Mouse (Mus musculus): ENCODE data around the gene Adam12.

Adam12 gene

DNA sequence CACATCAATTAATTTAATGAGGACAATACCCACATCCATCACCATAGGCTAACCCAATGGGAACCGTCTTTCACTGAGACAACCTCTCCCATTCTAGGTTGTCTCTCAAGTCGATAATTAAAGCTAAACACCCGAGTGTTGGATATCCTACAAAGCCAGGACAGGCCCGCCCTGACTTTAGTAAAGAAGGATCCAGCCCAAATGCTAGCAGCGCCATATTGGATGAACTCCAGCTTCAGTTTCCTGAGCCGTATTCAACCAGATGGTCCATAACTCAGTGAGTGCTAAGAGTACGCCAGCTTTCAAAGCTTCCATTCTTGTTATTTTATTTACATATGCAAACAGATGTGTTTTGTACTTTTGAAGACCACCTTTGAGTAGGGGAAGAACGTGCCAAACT lies 81.6 kb downstream of the Adam12 start:
- DNase-seq (ENCODE audit: low read depth, low spot score) = no peak

DNA sequence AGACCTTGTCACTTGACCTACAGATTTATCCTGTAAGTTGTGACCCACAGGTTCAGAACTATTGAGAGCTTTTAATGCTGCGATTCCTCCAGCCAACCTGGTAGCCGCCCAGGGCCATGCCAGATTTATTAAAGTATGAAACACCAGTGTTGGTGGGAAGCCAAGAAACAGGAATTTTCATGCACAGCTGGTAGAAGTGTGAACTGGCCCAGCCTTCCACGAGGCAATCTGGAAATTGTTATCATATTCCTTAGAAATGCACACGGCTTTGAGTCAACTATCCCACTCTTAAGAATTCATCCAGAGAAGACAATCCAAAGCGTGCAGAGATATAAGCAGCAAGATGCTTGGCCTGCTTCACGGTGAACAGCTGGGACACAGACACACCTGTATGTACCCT lies 82.6 kb downstream of the Adam12 start:
- no peak for DNase-seq (ENCODE audit: low read depth, low spot score)

DNA sequence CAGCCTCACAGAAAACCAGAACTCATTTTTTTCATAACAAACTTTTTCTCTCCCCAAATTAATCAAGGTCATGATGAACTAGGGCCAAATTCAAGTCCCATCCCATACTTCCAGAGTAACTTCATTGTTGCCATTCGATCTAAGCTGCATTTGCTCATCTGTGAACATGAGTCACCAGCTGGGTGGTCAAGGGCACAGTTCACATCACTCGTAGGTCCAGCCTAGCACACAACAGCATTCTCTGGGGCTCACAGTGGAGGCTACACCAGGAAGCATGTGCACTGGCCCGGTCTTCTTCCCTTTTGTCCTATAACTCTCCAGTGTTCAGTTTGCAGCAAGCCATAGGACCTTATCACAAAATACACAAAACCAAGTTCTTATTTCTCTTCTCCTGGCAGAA lies 84.4 kb downstream of the Adam12 start:
- DNase-seq (ENCODE audit: low read depth, low spot score) = no peak

DNA sequence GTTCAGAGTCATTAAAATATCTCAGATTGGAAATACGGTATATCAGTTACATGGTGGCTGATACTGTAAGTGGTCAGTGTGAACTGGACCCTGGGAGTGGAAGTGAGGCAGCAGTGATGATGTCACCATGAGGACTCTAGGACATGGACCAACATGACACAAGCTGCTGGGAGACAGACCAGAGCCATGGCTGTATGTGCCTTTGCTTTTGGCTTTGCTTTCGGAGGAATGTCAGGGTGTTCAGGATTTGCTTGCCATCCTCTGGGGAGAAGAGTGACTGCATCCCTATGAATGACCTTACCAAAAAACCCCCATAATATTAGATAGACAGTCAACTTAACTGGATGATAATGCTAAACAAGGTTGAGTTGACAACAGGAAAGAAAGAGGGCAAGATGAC lies 85.1 kb downstream of the Adam12 start:
- no peak for DNase-seq (ENCODE audit: low read depth, low spot score)

DNA sequence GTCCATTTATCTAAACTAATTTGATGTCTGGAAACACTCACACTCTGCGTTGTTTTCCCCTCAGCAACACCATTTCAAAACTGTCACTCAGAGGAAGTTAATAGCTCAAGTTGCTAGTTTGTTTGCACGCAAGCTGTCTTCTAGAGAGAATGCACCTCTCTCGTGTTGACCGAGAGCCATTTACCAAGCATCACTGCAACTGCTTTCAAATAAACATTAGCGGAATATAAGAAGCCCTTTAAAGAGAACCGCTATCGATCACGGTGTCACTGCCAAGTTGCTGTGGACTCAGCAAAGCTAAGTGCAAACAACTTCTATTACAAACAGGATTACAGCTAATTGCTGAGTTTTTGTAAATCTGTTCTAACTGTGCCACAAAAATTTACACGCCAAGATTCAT lies 87.8 kb downstream of the Adam12 start:
- no peak for DNase-seq (ENCODE audit: low read depth, low spot score)

DNA sequence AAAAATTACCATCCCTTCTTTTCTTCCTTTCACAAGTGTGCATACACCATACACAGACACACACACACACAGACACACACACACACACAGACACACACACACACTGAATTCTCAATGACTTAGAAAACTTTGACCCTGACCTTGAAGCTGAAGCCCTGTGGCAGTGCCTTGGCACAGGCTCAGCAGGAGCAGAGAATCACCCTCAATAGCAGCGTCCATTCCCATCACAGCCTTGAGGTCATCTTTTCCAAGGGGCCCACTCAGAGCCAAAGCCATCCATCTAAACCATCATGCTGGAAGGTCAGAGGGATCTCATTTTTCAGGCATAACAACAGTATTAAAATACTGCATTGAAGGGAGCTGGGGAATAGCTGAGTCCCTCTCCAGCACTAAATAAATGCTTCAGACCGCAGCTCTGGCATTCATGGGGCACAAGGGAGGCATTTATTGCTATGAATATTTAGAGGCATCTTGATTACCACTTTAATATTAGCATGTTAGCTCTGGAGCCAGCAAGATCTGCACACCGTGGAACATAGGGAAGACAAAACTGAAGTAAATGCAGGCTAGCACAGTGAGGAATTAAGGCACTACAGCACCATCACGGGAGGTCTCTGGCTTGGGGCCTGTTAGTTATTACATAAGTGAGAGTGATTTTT lies 92.5 kb downstream of the Adam12 start:
- DNase-seq (ENCODE audit: low read depth, low spot score) = no peak

DNA sequence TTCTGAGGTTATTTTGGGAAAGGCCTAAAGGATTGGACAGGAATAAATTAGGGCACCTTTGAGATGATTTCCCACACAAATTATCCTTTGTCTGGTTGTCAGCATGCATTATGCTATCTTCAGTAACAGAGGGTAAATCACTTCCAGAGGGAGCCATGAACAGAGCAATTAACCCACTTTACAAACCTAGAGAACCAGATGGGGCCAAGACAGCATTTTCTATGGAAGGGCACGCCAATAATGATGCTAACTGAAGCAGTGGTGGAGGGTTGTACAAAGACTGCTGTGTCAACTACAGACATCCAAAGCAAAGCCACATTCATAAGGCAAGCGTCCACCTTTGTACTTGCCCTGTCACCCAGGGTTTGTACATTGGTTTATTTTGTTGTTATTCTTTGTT lies 99.6 kb downstream of the Adam12 start:
- DNase-seq (ENCODE audit: low read depth, low spot score) = no peak

DNA sequence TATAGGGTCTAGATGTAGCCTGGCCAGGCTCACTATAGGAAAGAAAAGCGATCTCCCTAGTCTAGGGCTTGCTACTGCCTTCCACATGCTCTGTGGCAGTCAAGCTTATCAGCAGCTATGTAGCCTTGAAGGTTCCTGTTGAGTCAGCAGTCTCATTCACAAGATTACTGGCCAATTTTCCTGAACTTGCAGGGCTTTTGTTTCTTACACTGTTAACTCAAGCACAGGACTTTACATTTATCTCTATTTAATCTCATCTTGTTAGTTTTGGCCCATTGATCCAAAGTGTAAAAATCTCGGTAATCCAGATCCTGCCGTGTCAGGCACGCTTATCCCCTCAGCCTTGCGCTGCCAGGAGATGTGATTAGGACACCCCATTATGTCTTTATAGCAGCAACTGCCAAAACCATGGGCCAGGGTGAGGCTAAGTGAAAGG lies 103.8 kb downstream of the Adam12 start:
- DNase-seq (ENCODE audit: low read depth, low spot score) = no peak

DNA sequence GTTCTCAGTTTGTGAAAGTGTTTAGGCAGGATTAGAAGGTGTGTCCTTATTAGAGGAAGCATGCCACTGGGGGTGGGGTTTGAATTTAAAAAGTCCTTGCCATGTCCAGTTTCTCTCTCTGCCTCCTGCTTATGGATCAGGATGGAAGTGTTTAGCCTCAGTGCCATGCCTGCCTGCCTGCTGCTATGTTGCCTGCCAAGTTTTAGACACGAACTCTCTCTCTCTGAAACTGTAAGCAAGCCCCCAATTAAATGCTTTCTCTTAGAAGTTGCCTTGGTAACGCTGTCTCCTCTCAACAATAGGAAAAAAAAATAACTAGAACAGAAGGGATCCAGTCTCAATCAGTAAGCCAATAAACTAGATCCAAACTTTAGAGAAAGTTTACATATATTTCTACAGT lies 110.5 kb downstream of the Adam12 start:
- DNase-seq (ENCODE audit: low read depth, low spot score) = no peak

DNA sequence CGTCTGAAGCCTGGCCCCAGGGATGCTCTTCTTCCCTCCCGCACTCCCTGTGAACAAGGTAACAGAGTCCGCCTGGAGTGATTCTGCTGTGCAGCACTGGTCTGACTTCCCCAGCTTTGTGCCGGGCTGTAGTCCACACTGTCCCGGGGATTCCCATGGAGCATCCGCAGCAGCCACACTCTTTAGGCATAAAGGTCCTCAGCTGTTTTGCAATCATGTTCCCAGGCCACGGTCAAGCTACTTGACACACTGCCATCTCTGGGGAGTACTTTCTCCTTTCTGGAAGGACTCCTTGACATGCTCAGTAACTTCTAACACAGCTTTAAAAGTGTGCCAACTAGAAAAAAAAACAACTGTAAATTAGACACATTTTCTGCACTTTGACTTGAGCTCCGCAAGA lies 116.5 kb downstream of the Adam12 start:
- DNase-seq (ENCODE audit: low read depth, low spot score) = no peak

DNA sequence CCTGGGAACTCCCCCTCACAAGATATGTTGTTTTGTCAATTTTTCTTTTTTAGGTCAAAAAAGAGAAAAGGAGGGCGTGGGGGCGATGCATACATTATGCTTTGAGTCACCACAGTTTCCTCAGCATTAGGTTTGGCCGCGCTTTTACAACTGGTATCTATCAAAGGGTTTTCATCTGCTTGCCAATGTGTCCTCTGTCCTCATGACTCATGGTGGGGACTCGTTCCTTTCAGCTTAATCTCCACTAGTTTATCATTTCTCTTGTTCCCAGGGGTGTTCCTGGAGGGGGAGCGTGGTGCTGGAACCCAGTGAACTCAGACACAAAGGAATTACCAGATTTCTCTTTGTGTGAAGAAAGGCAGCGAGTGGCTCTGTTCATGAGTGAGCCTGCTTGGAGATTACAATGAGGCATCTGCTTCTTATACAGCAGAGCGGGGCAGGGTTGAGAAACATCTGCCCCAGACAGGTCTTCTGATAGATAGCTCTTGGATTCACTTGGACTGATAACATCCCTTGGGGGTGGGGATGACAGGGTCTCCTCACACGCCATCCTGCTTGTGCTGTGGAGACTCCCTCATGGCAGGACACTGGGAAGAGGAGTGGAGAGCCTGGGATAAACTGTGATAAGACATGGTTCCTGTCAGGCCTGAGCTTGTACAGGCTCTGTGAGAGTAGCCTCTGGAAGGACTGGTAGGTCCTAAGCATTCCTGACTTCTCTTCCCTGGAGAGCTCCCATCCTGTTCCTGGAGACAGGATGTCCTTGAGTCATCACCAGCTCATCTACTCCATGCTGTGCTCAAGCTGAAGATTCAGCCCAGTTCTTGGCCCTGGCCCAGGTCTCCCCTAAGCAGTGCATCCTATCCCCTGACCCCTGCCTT lies 117.4 kb downstream of the Adam12 start:
- DNase-seq (ENCODE audit: low read depth, low spot score) = no peak

DNA sequence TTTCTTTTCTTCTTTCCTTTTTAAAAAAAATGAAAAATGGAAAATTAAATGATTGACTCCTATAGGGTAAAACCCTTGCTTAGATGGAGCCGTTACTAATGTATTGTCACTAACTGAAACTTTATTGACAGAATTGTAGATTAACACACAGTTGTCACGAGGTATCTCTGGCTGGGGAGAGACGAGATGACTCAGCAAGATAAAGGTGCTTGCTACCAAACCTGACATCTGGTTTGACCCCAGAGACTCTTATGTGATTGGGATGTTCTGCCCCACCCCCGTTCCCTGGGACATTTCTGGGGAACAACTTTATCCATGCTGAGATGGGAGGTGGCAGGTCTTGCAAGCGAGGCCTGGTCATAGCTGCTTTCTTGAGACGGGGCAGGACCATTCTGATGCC lies 118.1 kb downstream of the Adam12 start:
- no peak for DNase-seq (ENCODE audit: low read depth, low spot score)

DNA sequence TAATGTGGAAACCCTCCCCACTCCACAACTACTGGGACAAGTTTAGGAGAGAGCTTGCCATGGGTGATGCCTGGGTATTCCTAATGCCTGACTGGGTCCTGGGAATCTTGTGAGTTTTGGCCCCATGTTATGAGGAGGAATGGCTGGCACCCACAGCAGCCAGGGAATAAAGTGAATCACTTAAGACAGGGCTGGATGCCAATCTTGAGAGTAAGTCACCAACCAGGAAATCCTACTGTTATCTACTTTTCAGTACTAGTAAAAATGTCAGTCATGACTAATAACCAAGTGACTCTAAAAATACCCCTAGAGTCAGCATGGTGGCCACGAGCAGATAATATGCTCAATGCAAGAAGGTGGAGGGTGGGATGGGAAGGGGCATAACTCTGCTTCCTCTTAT lies 121.8 kb downstream of the Adam12 start:
- DNase-seq (ENCODE audit: low read depth, low spot score) = no peak

DNA sequence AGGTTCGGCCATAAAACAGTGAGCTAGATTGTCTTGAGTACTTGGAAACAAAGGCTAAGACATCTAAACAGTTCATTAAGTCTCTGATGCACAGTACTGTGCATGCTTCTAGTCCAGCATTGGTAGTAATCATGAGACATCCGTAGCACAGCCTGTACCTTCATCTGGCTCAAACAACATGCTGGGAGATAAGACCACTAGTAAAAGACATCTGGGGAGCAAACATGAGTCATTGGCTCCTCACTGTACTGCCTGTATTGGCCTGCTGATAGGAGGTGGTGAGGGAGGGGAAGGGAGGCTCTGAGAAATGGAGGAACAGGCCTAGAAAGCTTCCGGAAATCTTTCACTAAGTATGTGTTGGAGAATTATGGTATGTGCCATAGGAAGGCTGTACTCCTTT lies 124.1 kb downstream of the Adam12 start:
- DNase-seq (ENCODE audit: low read depth, low spot score) = no peak

DNA sequence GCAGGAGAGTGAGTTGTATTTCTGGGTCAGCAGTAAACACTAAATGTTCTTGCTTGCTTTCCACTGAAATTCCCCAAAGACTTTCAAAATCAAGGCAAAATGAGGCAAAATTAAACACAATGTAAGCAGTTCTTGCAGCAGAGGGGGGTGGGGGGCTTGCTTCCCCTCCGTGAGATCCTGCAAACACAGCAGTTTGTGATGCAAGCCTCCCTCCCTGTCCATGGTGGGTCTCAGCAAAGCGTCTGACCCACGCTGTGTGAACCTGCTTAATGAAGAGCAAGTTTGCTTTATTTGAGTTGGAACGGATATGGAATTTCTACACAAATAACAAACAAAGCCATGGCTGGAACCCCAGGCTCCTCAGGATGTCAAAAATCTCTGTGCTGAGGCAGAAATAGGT lies 132.9 kb downstream of the Adam12 start:
- DNase-seq (ENCODE audit: low read depth, low spot score) = no peak

DNA sequence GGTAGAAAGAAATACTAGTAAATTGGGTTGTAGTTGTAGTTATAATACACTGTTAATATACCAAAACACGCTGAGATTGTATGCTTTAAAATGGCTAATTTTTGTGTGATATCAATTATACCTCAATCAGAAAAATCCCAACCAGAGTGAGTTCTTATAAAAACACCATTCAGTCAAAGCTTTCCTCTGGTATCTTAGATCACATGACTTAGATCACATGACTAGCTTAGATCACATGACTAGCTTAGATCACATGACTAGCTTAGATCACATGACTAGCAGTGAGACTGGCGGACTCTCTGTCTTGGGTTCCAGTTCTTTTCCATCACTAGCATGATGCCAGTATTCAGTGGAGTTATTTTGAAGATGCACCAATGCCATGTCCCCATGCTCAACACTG lies 134.1 kb downstream of the Adam12 start:
- no peak for DNase-seq (ENCODE audit: low read depth, low spot score)

DNA sequence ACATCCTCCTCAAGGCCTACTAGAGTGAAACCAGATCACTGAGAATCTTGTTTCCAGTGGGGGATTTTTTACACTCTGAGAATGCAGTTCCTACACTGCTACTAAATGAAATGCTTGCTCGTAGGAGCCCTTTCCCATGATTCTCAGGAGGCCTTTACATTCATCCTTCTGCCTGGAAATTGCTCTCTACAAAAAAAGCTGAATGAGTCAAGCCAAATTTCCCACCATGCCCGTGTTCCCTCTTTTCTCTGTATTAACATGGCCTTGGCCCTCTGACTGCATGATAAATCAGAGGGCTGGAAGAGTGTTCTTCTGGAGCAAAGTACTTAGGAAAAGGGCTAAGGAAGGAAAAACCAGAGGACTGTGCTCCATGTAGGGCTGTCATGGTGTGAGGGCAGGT lies 138.1 kb downstream of the Adam12 start:
- DNase-seq (ENCODE audit: low read depth, low spot score) = no peak

DNA sequence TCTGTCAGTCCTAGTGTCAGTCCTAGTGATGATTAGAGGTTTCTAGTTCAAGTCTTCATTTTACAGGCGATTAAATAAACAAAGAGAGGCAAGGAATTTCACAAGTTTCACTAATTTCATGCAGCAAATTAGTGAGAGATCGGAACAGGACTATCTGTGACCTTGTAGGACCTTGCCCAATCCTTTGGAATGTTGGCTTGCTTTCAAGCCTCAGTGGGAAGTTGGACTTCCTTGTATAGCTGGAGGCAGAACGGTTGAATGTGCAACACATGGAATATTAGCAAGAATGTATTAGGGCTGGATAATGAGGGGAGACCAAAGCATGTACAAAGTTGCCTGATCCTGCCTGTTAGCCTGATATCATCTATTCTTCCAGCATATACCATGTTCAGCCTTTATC lies 141.2 kb downstream of the Adam12 start:
- no peak for DNase-seq (ENCODE audit: low read depth, low spot score)

DNA sequence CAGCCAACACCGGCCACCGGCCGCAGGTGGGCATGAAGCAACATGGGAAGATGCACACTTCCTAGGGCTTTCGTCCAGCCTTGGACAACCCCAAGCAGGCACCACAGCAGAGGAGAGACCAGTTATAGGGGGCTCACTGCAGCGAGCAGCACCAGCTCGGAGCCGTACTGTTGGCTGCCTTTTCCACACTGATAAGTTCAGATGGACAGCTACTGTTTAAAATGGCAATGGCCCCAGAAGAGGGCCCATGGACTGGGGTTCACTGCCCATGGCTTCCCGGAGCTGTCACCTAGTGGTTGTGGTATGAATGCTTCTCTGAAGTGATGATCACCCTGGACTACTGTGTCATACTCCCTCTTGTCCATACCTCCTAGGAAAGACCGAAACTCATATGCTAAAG lies 141.7 kb downstream of the Adam12 start:
- DNase-seq (ENCODE audit: low read depth, low spot score) = no peak

DNA sequence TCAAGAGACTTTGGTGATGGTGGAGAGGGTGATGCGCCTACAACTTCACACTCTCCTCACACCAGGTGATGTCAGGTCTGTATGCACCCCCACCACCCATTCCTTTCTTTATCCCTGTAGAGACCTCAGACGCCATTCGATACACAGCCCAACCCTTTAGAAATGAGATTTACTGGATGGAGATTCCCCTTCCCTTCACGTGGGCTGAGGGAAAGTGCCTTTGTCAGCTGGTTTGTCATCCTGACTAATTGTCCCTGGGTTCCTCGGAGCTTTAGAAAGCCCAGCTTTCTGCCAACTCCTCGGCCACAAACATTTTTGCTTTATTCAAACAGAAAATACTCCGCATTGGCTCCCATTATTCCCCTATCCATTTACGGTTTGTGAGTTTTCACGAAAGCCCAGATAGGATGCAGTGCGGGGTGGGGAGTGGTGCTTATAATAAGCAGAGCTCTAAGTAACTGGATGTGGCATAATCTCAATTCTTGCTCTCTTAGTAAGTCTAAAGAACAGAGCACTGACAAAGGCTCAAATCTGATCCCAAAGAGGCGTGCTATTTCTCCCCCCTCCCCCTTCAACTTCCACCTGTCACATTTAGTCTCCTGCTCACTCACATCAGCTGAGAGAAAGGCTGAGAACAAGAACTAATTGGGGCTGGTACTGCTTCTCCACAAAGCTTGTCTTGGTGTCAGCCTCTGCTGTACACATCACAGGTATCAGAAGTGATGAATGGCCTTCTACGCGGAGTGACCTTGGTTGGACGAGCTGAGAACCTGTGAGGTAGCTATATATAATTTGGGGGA lies 143.2 kb downstream of the Adam12 start:
- DNase-seq (ENCODE audit: low read depth, low spot score) = no peak

DNA sequence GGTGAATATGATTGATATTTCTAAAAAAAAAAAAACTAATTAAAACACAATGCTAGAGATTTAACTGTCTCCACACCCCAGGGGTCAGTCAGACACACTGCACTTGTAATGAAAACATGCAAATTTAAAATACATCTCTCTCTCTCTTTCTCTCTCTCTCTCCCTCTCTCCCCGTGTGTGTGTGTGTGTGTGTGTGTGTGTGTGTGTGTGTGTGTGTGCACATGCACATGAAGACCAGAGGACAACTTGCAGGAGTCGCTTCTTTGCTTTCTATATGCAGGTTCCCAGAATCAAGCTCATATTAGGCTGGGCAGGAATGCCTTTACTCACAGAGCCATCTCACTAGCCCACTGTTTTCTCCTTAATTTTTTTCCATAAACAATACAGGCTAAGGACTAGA lies 146.6 kb downstream of the Adam12 start:
- no peak for DNase-seq (ENCODE audit: low read depth, low spot score)

DNA sequence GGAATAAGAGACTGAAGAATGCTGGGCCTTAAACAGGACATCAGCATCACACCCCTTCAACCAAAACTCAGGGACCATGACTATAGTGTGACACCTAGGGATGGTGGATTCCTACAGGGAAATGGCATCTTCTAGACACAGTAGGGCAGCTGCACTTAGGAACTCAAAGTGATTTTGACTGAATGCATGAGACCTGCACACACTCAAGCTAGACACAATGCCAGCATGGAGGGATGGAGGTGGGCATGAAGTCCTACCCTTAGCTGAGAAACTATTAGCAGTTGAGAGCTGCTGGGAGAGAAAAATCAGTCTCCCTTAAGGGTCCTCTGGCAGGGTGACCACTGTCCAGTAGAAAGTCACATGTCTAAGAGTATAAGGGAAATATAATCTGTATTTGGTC lies 147.0 kb downstream of the Adam12 start:
- DNase-seq (ENCODE audit: low read depth, low spot score) = no peak
